Mouse (Mus musculus): ENCODE measurements around the gene Ly6g5b.

GRCm38 (mm10) chr17:35085208-35085865 is 29.9 kb downstream of the Ly6g5b start, which contains the start of gene Ly6g6f:
- no peak for TF ChIP-seq POLR2A (IDR thresholded peaks at IDR 0.05; ENCODE audit: borderline replicate concordance, low read depth, low read length)
- no peak for TF ChIP-seq CTCF (IDR thresholded peaks at IDR 0.05; ENCODE audit: low read depth, low read length)
